Mouse (Mus musculus) kidney, postnatal 0 days (tissue): ENCODE results near the gene Zbtb3. TPM values are rescaled to one million over a fixed set of nuclear protein-coding genes. Genes with fewer than 3 reads are reported as not detected.

ENCODE experiments used
- ATAC-seq: fragments of 200-750 bp; cut with Nextera tagmentation; replicated peaks from 2 replicates; pipeline ENCODE4 v1.8.0; 2017; ENCODE audit warnings: low read depth, moderate number of reproducible peaks, moderate TSS enrichment, moderate library complexity; ENCODE audit not compliant: low FRiP score
- DNase-seq: peaks from one replicate; pipeline ENCODE4 v3.0.0-alpha.2; 2016; ENCODE audit warnings: low spot score
- H3K27ac ChIP-seq: fragments of 300-500 bp; sonication (generic); 2 replicates; pipeline ENCODE4 v1.5.1; 2014; ENCODE audit warnings: mild to moderate bottlenecking
- H3K27me3 ChIP-seq: fragments of 300-500 bp; sonication (generic); 2 replicates; pipeline ENCODE4 v1.6.1; 2014; ENCODE audit warnings: low read length, mixed read lengths; ENCODE audit not compliant: insufficient read depth
- H3K36me3 ChIP-seq: fragments of 300-500 bp; sonication (generic); 2 replicates; pipeline ENCODE4 v1.6.1; 2014; ENCODE audit warnings: low read length, mixed read lengths; ENCODE audit not compliant: insufficient read depth
- H3K4me1 ChIP-seq: fragments of 300-500 bp; sonication (generic); replicated peaks from 2 replicates; pipeline ENCODE4 v1.6.1; 2014; ENCODE audit warnings: antibody characterized with exemption, low read length, mixed read lengths; ENCODE audit not compliant: insufficient read depth
- H3K4me2 ChIP-seq: fragments of 300-500 bp; sonication (generic); 2 replicates; pipeline ENCODE4 v1.6.1; 2014; ENCODE audit warnings: mild to moderate bottlenecking, low read length, moderate library complexity, mixed read lengths
- H3K4me3 ChIP-seq: fragments of 300-500 bp; sonication (generic); replicated peaks from 2 replicates; pipeline ENCODE4 v1.5.1; 2014; ENCODE audit warnings: low read depth, low read length
- H3K9ac ChIP-seq: fragments of 300-500 bp; sonication (generic); 2 replicates; pipeline ENCODE4 v1.6.1; 2014; ENCODE audit warnings: low read depth, low read length
- H3K9me3 ChIP-seq: fragments of 300-500 bp; sonication (generic); replicated peaks from 2 replicates; pipeline ENCODE4 v1.6.1; 2016; ENCODE audit warnings: low read length, inconsistent platforms, mixed read lengths
- CTCF ChIP-seq: IDR thresholded peaks from 2 replicates; pipeline ENCODE4 v1.5.1; 2016; ENCODE audit warnings: antibody characterized with exemption, low read depth, mild to moderate bottlenecking, moderate library complexity
- WGBS: fragments of 180-500 bp; shearing (Covaris S2); extraction: QIAGEN DNeasy Blood & Tissue Kit; methylation state at CpG from one replicate; pipeline ENCODE4 v1.1.7; 2014; 5-methylcytosine and 5-hydroxymethylcytosine counted together
- polyA plus RNA-seq: library from polyadenylated mRNA; unstranded; fragments of >200 nt; fragmentation: Nextera tagmentation; extraction: Ambion mirVana; gene quantifications from 2 replicates; pipeline ENCODE4 v1.2.1, GENCODE M21; 2015

Zbtb3 gene
- polyA plus RNA-seq, result 3.6 TPM in 2 replicates

- peak; percentile 97 for ATAC-seq
Observed at GRCm38 (mm10) chr19:8802130-8802821, at the start of gene Zbtb3. TSS of gene Zbtb3 (plus strand) at chr19:8802555.

DNA sequence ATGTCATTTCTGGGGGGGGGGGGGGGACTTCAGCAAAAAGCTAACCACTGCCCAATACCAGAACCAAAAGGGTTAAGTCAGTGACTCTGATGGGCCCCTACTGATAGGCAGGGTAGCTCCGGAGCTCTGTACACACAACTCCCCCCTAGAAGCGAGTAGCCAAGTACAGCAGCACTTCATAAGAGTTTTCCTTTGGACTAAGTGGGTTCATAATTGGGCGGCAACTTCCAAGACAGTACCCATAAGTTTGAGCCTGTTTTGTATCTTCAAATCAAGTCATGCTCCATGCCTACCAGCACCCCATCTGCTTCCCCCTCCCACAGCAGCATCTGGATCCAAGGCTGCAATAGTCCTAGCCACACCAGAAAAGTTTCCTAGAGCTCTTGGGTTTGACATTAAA, 46.7 kb upstream of the Zbtb3 start:
- Histone ChIP-seq H3K4me2 (no peak overlapping the region), H3K4me1 (peaks cover 5% of the 10 kb centered on the region), H3K27ac (no peak overlapping the region), H3K9me3 (no peaks in the 10 kb centered on the region), H3K4me3 (no peak overlapping the region), H3K27me3 (no peaks in the 10 kb centered on the region), H3K36me3 (peaks cover 17% of the 10 kb centered on the region), H3K9ac (no peak overlapping the region)
- WGBS, result 62% methylated on average over 3 of the region's 3 CpGs
- ATAC-seq, result no peak
- TF ChIP-seq CTCF, result no peak
- DNase-seq, result no peak

More at GRCm38 (mm10) chr19:8802130-8802821, at the start of gene Zbtb3:
- Histone ChIP-seq H3K4me1 (peaks cover 12% of the 10 kb centered on the region; the same call in 1 of the 2 replicates), H3K36me3 (peaks cover 12% of the 10 kb centered on the region; the same call in 1 of the 2 replicates), H3K4me2 (peak within 1 kb of the TSS; percentile 65), H3K9me3 (no peaks in the 10 kb centered on the region), H3K27me3 (no peaks in the 10 kb centered on the region), H3K4me3 (peak within 1 kb of the TSS; percentile 60), H3K9ac (peak within 1 kb of the TSS; percentile 60), H3K27ac (peak within 1 kb of the TSS; percentile 87)
- peak; percentile 100 for DNase-seq
- WGBS, result under 1% methylated on average over 30 of the region's 30 CpGs
- no peak for TF ChIP-seq CTCF

DNA sequence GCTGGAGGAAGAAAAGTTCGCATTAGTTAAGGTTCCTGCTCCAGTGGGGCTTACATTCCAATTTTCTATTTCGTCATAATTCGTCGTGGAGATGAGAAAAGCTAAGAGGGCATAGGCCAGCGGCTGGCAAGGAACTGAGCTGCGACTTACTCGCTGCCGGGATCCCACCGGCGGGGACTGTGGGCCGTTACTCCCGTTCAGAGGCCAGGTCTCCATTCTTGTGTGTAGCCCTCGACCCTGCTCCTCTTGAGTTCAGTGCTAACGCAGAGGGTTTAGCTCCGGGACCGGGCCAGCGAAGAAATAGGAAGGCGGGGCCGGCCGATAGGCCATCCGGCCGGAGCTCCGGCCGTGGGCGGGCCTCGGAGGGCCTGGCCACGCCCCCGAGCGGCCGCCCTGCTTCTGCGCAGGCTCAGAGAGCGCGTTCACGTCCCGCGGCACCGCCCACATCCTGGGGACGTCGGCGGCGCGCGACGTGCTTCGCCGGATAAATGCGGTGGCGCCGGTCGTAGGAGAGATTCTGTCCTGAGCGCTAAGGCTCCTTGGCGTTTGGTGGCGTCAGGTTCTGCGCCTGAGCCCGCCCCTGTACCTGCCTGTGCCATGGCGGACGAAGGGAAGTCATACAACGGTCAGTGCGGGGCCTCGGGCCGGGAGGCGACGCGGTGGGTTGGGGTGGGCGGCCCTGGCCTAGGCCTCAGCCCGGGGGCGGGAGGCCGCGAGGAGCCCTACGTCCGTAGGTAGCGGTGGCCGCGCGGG, 45.5 kb upstream of the Zbtb3 start, which contains the start of gene Nxf1:
TSS of gene Nxf1 (plus strand) at position 439 of the 753 bp plus-strand sequence.
- peaks cover 5% of the 10 kb centered on the region for H3K4me1 ChIP-seq
- peak within 1 kb of the TSS; percentile 98 for H3K9ac ChIP-seq
- no peaks in the 10 kb centered on the region for H3K9me3 ChIP-seq
- TF ChIP-seq CTCF, result peak; percentile 20; the same call in 1 of the 2 replicates
- peak within 1 kb of the TSS; percentile 98 for H3K4me3 ChIP-seq
- peak; percentile 93 for ATAC-seq
- H3K36me3 ChIP-seq, result peaks cover 8% of the 10 kb centered on the region; the same call in 1 of the 2 replicates
- peak within 1 kb of the TSS; percentile 58 for H3K4me2 ChIP-seq
- WGBS, result under 1% methylated on average over 75 of the region's 75 CpGs
- DNase-seq, result peak; percentile 96
- H3K27ac ChIP-seq, result peak within 1 kb of the TSS; percentile 91
- H3K27me3 ChIP-seq, result no peaks in the 10 kb centered on the region

DNA sequence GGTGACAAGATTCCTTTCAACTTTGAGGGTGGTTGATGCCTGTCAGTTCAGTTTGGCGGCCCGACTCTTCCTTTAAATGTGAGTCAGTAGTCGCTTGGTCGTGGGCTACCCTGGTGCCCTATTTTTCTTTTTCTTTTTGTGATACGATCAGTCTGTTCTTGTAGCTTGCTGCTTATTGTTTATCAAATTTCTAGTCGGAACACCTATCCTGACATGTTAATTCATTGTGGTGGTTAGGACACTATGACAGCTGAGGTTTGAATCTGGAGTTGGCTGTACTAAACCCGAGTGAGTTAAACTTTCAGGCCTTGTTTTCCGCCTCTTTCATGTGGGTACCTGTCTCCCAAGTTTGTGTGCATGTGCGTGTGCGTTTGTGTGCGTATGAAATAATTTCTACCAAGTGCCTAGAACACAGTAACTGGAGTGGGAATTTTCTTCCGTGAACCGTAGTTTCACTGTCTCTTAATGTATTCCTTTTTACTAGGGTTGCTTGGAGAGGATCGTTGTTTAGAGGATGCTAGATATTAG, 44.8 kb upstream of the Zbtb3 start:
- WGBS, result 2% methylated on average over 14 of the region's 14 CpGs
- DNase-seq (no peak), ATAC-seq (no peak; the same call in 1 of the 2 replicates)
- no peak for TF ChIP-seq CTCF
- peak overlapping the region; percentile 91 for H3K27ac ChIP-seq
- no peaks in the 10 kb centered on the region for H3K27me3 ChIP-seq
- H3K36me3 ChIP-seq, result peaks cover 11% of the 10 kb centered on the region; the same call in 1 of the 2 replicates
- H3K9me3 ChIP-seq, result no peaks in the 10 kb centered on the region
- peak overlapping the region; percentile 58 for H3K4me2 ChIP-seq
- peaks cover 5% of the 10 kb centered on the region for H3K4me1 ChIP-seq
- peak overlapping the region; percentile 98 for H3K4me3 ChIP-seq
- H3K9ac ChIP-seq, result peak overlapping the region; percentile 98

- ATAC-seq (no peak), DNase-seq (no peak)
- Histone ChIP-seq H3K9ac (no peak overlapping the region), H3K4me2 (no peak overlapping the region), H3K4me1 (peaks cover 5% of the 10 kb centered on the region), H3K36me3 (peaks cover 22% of the 10 kb centered on the region), H3K9me3 (no peaks in the 10 kb centered on the region), H3K27me3 (no peaks in the 10 kb centered on the region), H3K27ac (no peak overlapping the region), H3K4me3 (no peak overlapping the region)
- TF ChIP-seq CTCF, result no peak
- WGBS, result 90% methylated on average over 2 of the region's 2 CpGs
Observed at GRCm38 (mm10) chr19:8758899-8759298, 43.5 kb upstream of the Zbtb3 start.

DNA sequence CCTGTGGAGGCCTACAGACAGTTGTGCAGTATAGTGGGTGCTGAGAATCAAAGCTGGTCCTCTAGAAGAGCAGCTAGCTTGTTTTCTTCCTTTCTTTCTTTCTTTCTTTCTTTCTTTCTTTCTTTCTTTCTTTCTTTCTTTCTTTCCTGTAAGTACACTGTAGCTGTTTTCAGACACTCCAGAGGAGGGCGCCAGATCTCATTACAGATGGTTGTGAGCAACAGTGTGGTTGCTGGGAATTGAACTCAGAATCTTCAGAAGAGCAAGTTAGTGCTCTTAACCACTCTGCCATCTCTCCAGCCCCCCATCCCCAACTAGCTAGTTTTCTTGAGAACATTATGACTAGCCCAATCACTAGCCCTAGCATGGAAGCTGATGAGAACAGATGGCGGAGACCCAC, 41.6 kb upstream of the Zbtb3 start:
- no peak for ATAC-seq
- no peaks in the 10 kb centered on the region for H3K9me3 ChIP-seq
- peaks cover 5% of the 10 kb centered on the region for H3K4me1 ChIP-seq
- no peak overlapping the region for H3K4me2 ChIP-seq
- peak; percentile 28 for TF ChIP-seq CTCF
- H3K9ac ChIP-seq, result no peak overlapping the region
- peaks cover 36% of the 10 kb centered on the region for H3K36me3 ChIP-seq
- no peaks in the 10 kb centered on the region for H3K27me3 ChIP-seq
- DNase-seq, result no peak
- WGBS, result 90% methylated on average over 2 of the region's 2 CpGs
- no peak overlapping the region for H3K4me3 ChIP-seq
- no peak overlapping the region for H3K27ac ChIP-seq
